Mouse (Mus musculus): Measurements from ENCODE around the gene Ap1g2.

GRCm38 (mm10) chr14:55102253-55102785 lies 4.1 kb downstream of the Ap1g2 start:
- no peak for TF ChIP-seq CTCF (IDR thresholded peaks at IDR 0.05; ENCODE audit: low read depth)
- no peak for TF ChIP-seq EP300 (IDR thresholded peaks at IDR 0.05; ENCODE audit: low read depth)
